Mouse (Mus musculus): ENCODE results near the gene Asah2. TPM values are rescaled to one million over a fixed set of nuclear protein-coding genes. Genes with fewer than 3 reads are reported as not detected.

The Asah2 gene
- polyA plus RNA-seq, 1 experiment from 2014 or later = 35.4 TPM

- ATAC-seq = no peak
- TF ChIP-seq CTCF (IDR thresholded peaks at IDR 0.05) = peak; percentile 66
- in situ Hi-C loops (cut with MboI; ENCODE audit: low pct_unique_long_range_greater_than_20kb) = no loop called here
- CTCF ChIA-PET = interaction anchor here (0.8 to 1.5 kb wide), 3 partner anchors 13 to 72 kb away, joined by 3 to 4 read pairs (median 3); no protein-coding TSS in a partner anchor
- no peak for DNase-seq (ENCODE audit: low read depth, low spot score)
- H3K27me3 ChIP-seq = no peaks in the 10 kb centered on the region
- POLR2A ChIA-PET = no interaction called here
Observed at GRCm38 (mm10) chr19:32127180-32127850, 19.3 kb upstream of the Asah2 start.

- DNase-seq (ENCODE audit: low read depth, low spot score) (no peak), ATAC-seq (no peak)
- POLR2A ChIA-PET = no interaction called here
- no peak for TF ChIP-seq CTCF (IDR thresholded peaks at IDR 0.05)
- in situ Hi-C loops (cut with MboI; ENCODE audit: low pct_unique_long_range_greater_than_20kb) = no loop called here
- no peaks in the 10 kb centered on the region for H3K27me3 ChIP-seq
- CTCF ChIA-PET = no interaction called here
Observed at GRCm38 (mm10) chr19:32124155-32124554, 16.1 kb upstream of the Asah2 start.

- DNase-seq (ENCODE audit: low read depth, low spot score) (no peak), ATAC-seq (no peak)
- no peaks in the 10 kb centered on the region for H3K27me3 ChIP-seq
- no peak for TF ChIP-seq CTCF (IDR thresholded peaks at IDR 0.05)
- ChIA-PET CTCF (no interaction called here), POLR2A (no interaction called here)
- in situ Hi-C loops (cut with MboI; ENCODE audit: low pct_unique_long_range_greater_than_20kb) = no loop called here
Observed at GRCm38 (mm10) chr19:32123196-32123595, 15.2 kb upstream of the Asah2 start.

- CTCF ChIA-PET = interaction anchor here (1.0 kb wide), 1 partner anchor 49 kb away, joined by 3 read pairs; no protein-coding TSS in a partner anchor
- DNase-seq (ENCODE audit: low read depth, low spot score) (no peak), ATAC-seq (no peak)
- in situ Hi-C loops (cut with MboI; ENCODE audit: low pct_unique_long_range_greater_than_20kb) = no loop called here
- H3K27me3 ChIP-seq = no peaks in the 10 kb centered on the region
- no peak for TF ChIP-seq CTCF (IDR thresholded peaks at IDR 0.05)
- POLR2A ChIA-PET = no interaction called here
Observed at GRCm38 (mm10) chr19:32120798-32121197, 12.8 kb upstream of the Asah2 start.

- no peak for TF ChIP-seq CTCF (IDR thresholded peaks at IDR 0.05)
- DNase-seq (ENCODE audit: low read depth, low spot score) (no peak), ATAC-seq (no peak)
- ChIA-PET CTCF (interaction anchor here (1.0 kb wide), 1 partner anchor 51 kb away, joined by 3 read pairs; no protein-coding TSS in a partner anchor), POLR2A (no interaction called here)
- in situ Hi-C loops (cut with MboI; ENCODE audit: low pct_unique_long_range_greater_than_20kb) = no loop called here
- H3K27me3 ChIP-seq = no peaks in the 10 kb centered on the region
Observed at GRCm38 (mm10) chr19:32119666-32120065, 11.7 kb upstream of the Asah2 start.

- DNase-seq (ENCODE audit: low read depth, low spot score) (no peak), ATAC-seq (no peak)
- ChIA-PET POLR2A (no interaction called here), CTCF (interaction anchor here (0.6 kb wide), 1 partner anchor 175 kb away, joined by 3 read pairs; no protein-coding TSS in a partner anchor)
- H3K27me3 ChIP-seq = no peaks in the 10 kb centered on the region
- TF ChIP-seq CTCF (IDR thresholded peaks at IDR 0.05) = no peak
- in situ Hi-C loops (cut with MboI; ENCODE audit: low pct_unique_long_range_greater_than_20kb) = no loop called here
Observed at GRCm38 (mm10) chr19:32118496-32118895, 10.5 kb upstream of the Asah2 start.

- POLR2A ChIA-PET = no interaction called here
- in situ Hi-C loops (cut with MboI; ENCODE audit: low pct_unique_long_range_greater_than_20kb) = no loop called here
- DNase-seq (ENCODE audit: low read depth, low spot score) = no peak
Observed at GRCm38 (mm10) chr19:32117484-32118018, 9.5 kb upstream of the Asah2 start.

GRCm38 (mm10) chr19:32111866-32112790, 4.1 kb upstream of the Asah2 start:
- DNase-seq (ENCODE audit: low read depth, low spot score) (peak; percentile 17), ATAC-seq (no peak)
- in situ Hi-C loops (cut with MboI; ENCODE audit: low pct_unique_long_range_greater_than_20kb) = no loop called here
- ChIA-PET CTCF (interaction anchor here (1.1 to 1.9 kb wide), 2 partner anchors 11 to 359 kb away, joined by 3 to 4 read pairs; no protein-coding TSS in a partner anchor), POLR2A (interaction anchor here (0.7 kb wide), 2 partner anchors 41 to 269 kb away, joined by 3 read pairs; no protein-coding TSS in a partner anchor)
- H3K27me3 ChIP-seq = no peaks in the 10 kb centered on the region
- no peak for TF ChIP-seq CTCF (IDR thresholded peaks at IDR 0.05)

More at GRCm38 (mm10) chr19:32117484-32118018, 9.5 kb upstream of the Asah2 start:
- peak; percentile 45 for TF ChIP-seq CTCF (IDR thresholded peaks at IDR 0.05)
- no peak for ATAC-seq
- no peaks in the 10 kb centered on the region for H3K27me3 ChIP-seq
- CTCF ChIA-PET = no interaction called here

GRCm38 (mm10) chr19:32106750-32107149, 1.3 kb downstream of the Asah2 start:
- in situ Hi-C loops (cut with MboI; ENCODE audit: low pct_unique_long_range_greater_than_20kb) = no loop called here
- H3K27me3 ChIP-seq = no peaks in the 10 kb centered on the region
- POLR2A ChIA-PET = no interaction called here
- CTCF ChIA-PET = no interaction called here
- no peak for DNase-seq (ENCODE audit: low read depth, low spot score)
- ATAC-seq = no peak
- no peak for TF ChIP-seq CTCF (IDR thresholded peaks at IDR 0.05)

GRCm38 (mm10) chr19:32104217-32104616, 3.8 kb downstream of the Asah2 start:
- CTCF ChIA-PET = interaction anchor here (1.2 to 2.1 kb wide), 3 partner anchors 9 to 39 kb away, joined by 3 to 13 read pairs (median 3); no protein-coding TSS in a partner anchor
- ATAC-seq = no peak
- in situ Hi-C loops (cut with MboI; ENCODE audit: low pct_unique_long_range_greater_than_20kb) = no loop called here
- TF ChIP-seq CTCF (IDR thresholded peaks at IDR 0.05) = no peak
- POLR2A ChIA-PET = no interaction called here
- no peaks in the 10 kb centered on the region for H3K27me3 ChIP-seq
- DNase-seq (ENCODE audit: low read depth, low spot score) = no peak

GRCm38 (mm10) chr19:32102976-32103300, 5.1 kb downstream of the Asah2 start:
- no peak for ATAC-seq
- ChIA-PET CTCF (no interaction called here), POLR2A (no interaction called here)
- no peaks in the 10 kb centered on the region for H3K27me3 ChIP-seq
- no peak for TF ChIP-seq CTCF (IDR thresholded peaks at IDR 0.05)
- in situ Hi-C loops (cut with MboI; ENCODE audit: low pct_unique_long_range_greater_than_20kb) = no loop called here
- no peak for DNase-seq (ENCODE audit: low read depth, low spot score)
